Mouse (Mus musculus) heart, adult 2 months (tissue): ENCODE measurements around the gene Ftsj3. TPM values are rescaled to one million over a fixed set of nuclear protein-coding genes. Genes with fewer than 3 reads are reported as not detected.

ENCODE experiments used
- DNase-seq, 2 experiments: peaks; one replicate each; pipeline ENCODE4 v3.0.0; 2021
- H3K27ac ChIP-seq: fragments of 200-600 bp; 2 replicates; pipeline ENCODE4 v1.8.1; 2022
- H3K27me3 ChIP-seq: fragments of 200-500 bp; 2 replicates; pipeline ENCODE4 v1.6.1; 2012; ENCODE audit warnings: mild to moderate bottlenecking, low read length, inconsistent platforms, mixed read lengths; ENCODE audit not compliant: control insufficient read depth, insufficient read depth
- H3K36me3 ChIP-seq: fragments of 200-500 bp; 2 replicates; pipeline ENCODE4 v1.6.1; 2012; ENCODE audit warnings: low read length, inconsistent platforms; ENCODE audit not compliant: control insufficient read depth, insufficient read depth
- H3K4me1 ChIP-seq: fragments of 200-500 bp; 2 replicates; pipeline ENCODE4 v1.6.1; 2011; ENCODE audit warnings: low read length; ENCODE audit not compliant: control insufficient read depth, insufficient read depth
- H3K4me3 ChIP-seq: fragments of 200-600 bp; 2 replicates; pipeline ENCODE4 v1.8.1; 2022
- H3K79me2 ChIP-seq: fragments of 200-500 bp; replicated peaks from 2 replicates; pipeline ENCODE4 v1.6.1; 2012; ENCODE audit warnings: mild to moderate bottlenecking, inconsistent platforms, low read length, moderate library complexity, mixed read lengths; ENCODE audit not compliant: control insufficient read depth, insufficient read depth
- H3K9ac ChIP-seq: fragments of 200-500 bp; 2 replicates; pipeline ENCODE4 v1.6.1; 2012; ENCODE audit warnings: low read depth, mild to moderate bottlenecking, control low read depth, inconsistent platforms, low read length, mixed read lengths
- CTCF ChIP-seq: fragments of 200-600 bp; IDR thresholded peaks from 2 replicates; pipeline ENCODE4 v1.8.1; 2022; ENCODE audit warnings: antibody characterized with exemption, mild to moderate bottlenecking, moderate library complexity
- EP300 ChIP-seq: fragments of 200-500 bp; IDR thresholded peaks from 2 replicates; pipeline ENCODE4 v1.6.1; 2011; ENCODE audit warnings: low read depth, low read length, control low read depth; ENCODE audit not compliant: insufficient read depth
- POLR2A ChIP-seq: fragments of 200-500 bp; IDR thresholded peaks from 2 replicates; pipeline ENCODE4 v1.6.1; 2011; ENCODE audit warnings: mild to moderate bottlenecking, low read depth, low read length, control low read depth; ENCODE audit not compliant: insufficient read depth
- WGBS: fragments of 180-500 bp; shearing (Covaris S2); methylation state at CpG from one replicate; pipeline ENCODE4 v1.1.7; 2018; 5-methylcytosine and 5-hydroxymethylcytosine counted together
- intact Hi-C: fragments of 180-260 bp; cut with DNase I; formaldehyde crosslinking; loops from one replicate; pipeline ENCODE4 v1.15.1; 2025
- polyA plus RNA-seq: library from polyadenylated mRNA; depleted of rRNA; stranded (reverse); fragments of >200 nt; gene quantifications from 2 replicates; pipeline ENCODE4 v1.2.3, GENCODE M21; 2012
- total RNA-seq, 2 experiments: library from RNA; stranded (reverse); gene quantifications; 2 replicates each; pipeline ENCODE4 v1.2.3; 2021

The Ftsj3 gene
- total and polyA plus RNA-seq, 3 experiments = 10.2 to 21.6 (median 20.2) TPM

- peak; percentile 99 to 100 for DNase-seq
- intact Hi-C loops = loop anchor here (2.0 to 10.0 kb wide), 3 partner anchors 56 to 512 kb away; partner anchors contain the start of genes Ccdc47, Cep95, Ddx42 and Ddx5
- peaks cover 24% of the 10 kb centered on the region for H3K4me1 ChIP-seq
- H3K4me3 ChIP-seq = peak within 1 kb of the TSS; percentile 94
- no peaks in the 10 kb centered on the region for H3K27me3 ChIP-seq
- under 1% methylated on average over 72 of the region's 72 CpGs for WGBS
- H3K79me2 ChIP-seq = no peaks in the 10 kb centered on the region; the same call in 1 of the 2 replicates
- H3K27ac ChIP-seq = peak within 1 kb of the TSS; percentile 97
- H3K36me3 ChIP-seq = peaks cover 8% of the 10 kb centered on the region; the same call in 1 of the 2 replicates
- TF ChIP-seq CTCF (no peak), EP300 (0 out of 2 replicates have a peak, but pooled peaks have one; percentile 31), POLR2A (peak; percentile 91)
- H3K9ac ChIP-seq = peak within 1 kb of the TSS; percentile 98
Observed at GRCm38 (mm10) chr11:106272644-106273310, 16.9 kb upstream of the Ftsj3 start, which contains the start of gene Smarcd2. Smarcd2 (minus strand) TSS chr11:106272972.

GRCm38 (mm10) chr11:106271794-106272643 lies 16.1 kb upstream of the Ftsj3 start:
- Histone ChIP-seq H3K4me3 (peak overlapping the region; percentile 94), H3K4me1 (peaks cover 27% of the 10 kb centered on the region), H3K79me2 (peaks cover 1% of the 10 kb centered on the region), H3K36me3 (peaks cover 8% of the 10 kb centered on the region; the same call in 1 of the 2 replicates), H3K9ac (peak overlapping the region; percentile 98), H3K27me3 (no peaks in the 10 kb centered on the region), H3K27ac (peak overlapping the region; percentile 97)
- DNase-seq = peak in 1 of 2 experiments; percentile 33
- 1% methylated on average over 41 of the region's 41 CpGs for WGBS
- 0 out of 2 replicates have a peak, but pooled peaks have one; percentile 2 for TF ChIP-seq CTCF
- TF ChIP-seq EP300 = no peak
- no peak for TF ChIP-seq POLR2A
- intact Hi-C loops = loop anchor here (2.0 to 10.0 kb wide), 4 partner anchors 15 to 513 kb away; partner anchors contain the start of genes Ccdc47, Cep95, Ddx42 and Ddx5

GRCm38 (mm10) chr11:106271131-106271793 lies 15.4 kb upstream of the Ftsj3 start:
- Histone ChIP-seq H3K4me1 (peaks cover 24% of the 10 kb centered on the region), H3K79me2 (peaks cover 1% of the 10 kb centered on the region), H3K4me3 (peak overlapping the region; percentile 94), H3K36me3 (peaks cover 8% of the 10 kb centered on the region; the same call in 1 of the 2 replicates), H3K9ac (peak overlapping the region; percentile 50), H3K27ac (peak overlapping the region; percentile 97), H3K27me3 (no peaks in the 10 kb centered on the region)
- DNase-seq = peak in 1 of 2 experiments; percentile 44
- 0 out of 2 replicates have a peak, but pooled peaks have one; percentile 4 for TF ChIP-seq CTCF
- no peak for TF ChIP-seq POLR2A
- no peak for TF ChIP-seq EP300
- 20% methylated on average over 5 of the region's 5 CpGs for WGBS
- intact Hi-C loops = loop anchor here (2.0 to 10.0 kb wide), 3 partner anchors 14 to 514 kb away; partner anchors contain the start of genes Cep95, Ddx5, Ftsj3 and Psmc5

DNA sequence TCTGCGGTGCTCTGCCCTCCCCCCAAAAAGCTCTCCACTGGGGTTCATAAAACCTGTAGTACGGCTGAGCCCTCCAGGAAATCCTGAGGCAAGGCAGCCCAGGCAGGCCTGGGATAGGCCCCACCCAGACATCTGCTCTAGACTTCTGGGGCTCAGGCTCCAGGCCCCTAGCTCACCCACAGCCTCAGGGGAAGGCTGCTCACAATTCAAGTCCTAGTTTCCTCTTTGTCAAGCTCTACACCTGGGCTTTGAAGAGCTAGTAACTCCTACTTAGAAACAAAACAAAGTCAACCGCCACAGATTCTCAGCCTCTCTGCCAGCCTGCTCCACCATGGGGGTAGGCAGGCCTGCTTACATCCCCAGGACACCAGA lies 13.2 kb upstream of the Ftsj3 start:
- 37% methylated on average over 3 of the region's 3 CpGs for WGBS

GRCm38 (mm10) chr11:106268326-106269059 lies 12.6 kb upstream of the Ftsj3 start:
- peak; percentile 86 to 90 for DNase-seq
- Histone ChIP-seq H3K27me3 (no peaks in the 10 kb centered on the region), H3K4me3 (no peak overlapping the region; the same call in 1 of the 2 replicates), H3K4me1 (peaks cover 20% of the 10 kb centered on the region), H3K79me2 (peaks cover 1% of the 10 kb centered on the region), H3K27ac (peak overlapping the region; percentile 67), H3K36me3 (peaks cover 8% of the 10 kb centered on the region; the same call in 1 of the 2 replicates), H3K9ac (peak overlapping the region; percentile 17; the same call in 1 of the 2 replicates)
- WGBS = 49% methylated on average over 8 of the region's 8 CpGs
- TF ChIP-seq EP300 = peak; percentile 65; the same call in 1 of the 2 replicates
- no peak for TF ChIP-seq POLR2A
- no peak for TF ChIP-seq CTCF
- intact Hi-C loops = no loop called here

More for the DNA sequence above, 13.2 kb upstream of the Ftsj3 start:
- Histone ChIP-seq H3K79me2 (peaks cover 1% of the 10 kb centered on the region), H3K36me3 (peaks cover 8% of the 10 kb centered on the region; the same call in 1 of the 2 replicates), H3K4me3 (no peak overlapping the region), H3K27me3 (no peaks in the 10 kb centered on the region), H3K27ac (peak overlapping the region; percentile 67), H3K4me1 (peaks cover 20% of the 10 kb centered on the region), H3K9ac (no peak overlapping the region)
- DNase-seq = peak; percentile 38 to 49
- intact Hi-C loops = no loop called here
- TF ChIP-seq EP300 (no peak), POLR2A (no peak), CTCF (no peak)
